Mouse (Mus musculus): Measurements from ENCODE around the gene Rasl11b.

GRCm38 (mm10) chr5:74246453-74246852, 51.4 kb downstream of the Rasl11b start:
- no peak for TF ChIP-seq CTCF (IDR thresholded peaks at IDR 0.05)
- TF ChIP-seq POLR2A (IDR thresholded peaks at IDR 0.05; ENCODE audit: insufficient read depth, low read depth, low read length), result no peak
